Mouse (Mus musculus): ENCODE results near the gene Cacna1d. TPM values are rescaled to one million over a fixed set of nuclear protein-coding genes. Genes with fewer than 3 reads are reported as not detected.

Cacna1d gene
- polyA plus RNA-seq, 1 experiment from 2014 or later: 10.0 TPM

DNA sequence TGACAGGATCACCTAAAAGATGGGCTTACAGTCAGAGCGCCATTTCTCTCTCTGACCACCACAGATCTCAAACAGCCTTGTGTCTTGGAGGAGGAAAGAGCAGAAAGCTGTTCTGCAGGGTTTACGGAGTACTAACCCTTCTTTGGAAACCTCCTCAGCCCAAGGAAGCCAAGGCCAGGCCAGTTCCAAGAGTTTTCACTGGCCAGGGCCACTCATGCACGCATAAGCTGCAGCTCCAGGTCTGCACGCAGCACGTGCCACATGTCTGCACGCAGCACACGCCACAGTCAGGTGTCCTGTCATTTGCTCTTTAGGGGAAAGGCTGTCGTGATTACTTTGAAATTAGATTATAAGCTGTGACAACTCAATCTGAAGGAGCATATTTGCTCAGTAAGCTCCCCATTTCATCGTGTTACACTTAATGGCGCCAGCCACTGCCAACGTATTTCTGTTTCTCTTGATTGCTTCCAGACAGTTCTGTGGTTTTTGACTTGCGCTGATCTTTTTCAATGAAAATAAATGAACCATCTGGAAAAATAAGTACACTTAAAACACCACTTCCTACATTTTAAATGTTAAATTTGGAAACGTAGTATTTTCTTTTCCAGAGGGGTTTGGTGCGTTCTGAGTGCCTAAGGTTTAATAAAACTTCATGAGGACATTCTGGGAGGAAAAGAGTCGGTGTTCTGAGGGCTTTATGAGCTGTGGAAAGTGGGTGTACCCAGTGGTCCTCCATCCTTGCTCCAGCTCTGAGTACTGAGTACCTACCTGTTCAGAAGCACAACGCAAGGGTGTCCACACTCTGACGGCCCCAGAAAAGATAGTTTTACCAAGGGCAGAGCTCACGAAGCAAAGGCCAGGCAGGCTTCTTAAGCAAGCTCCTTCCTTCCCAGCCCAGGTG, 308.4 kb downstream of the Cacna1d start:
- Histone ChIP-seq H3K9me3 (replicated peaks) (no peaks in the 10 kb centered on the region), H3K36me3 (no peaks in the 10 kb centered on the region), H3K27ac (ENCODE audit: poor library complexity, severe bottlenecking) (no peak overlapping the region), H3K4me2 (no peak overlapping the region), H3K27me3 (replicated peaks) (no peaks in the 10 kb centered on the region), H3K4me3 (no peak overlapping the region), H3K9ac (no peak overlapping the region), H3K4me1 (replicated peaks) (peaks cover 6% of the 10 kb centered on the region)
- ATAC-seq (ENCODE audit: insufficient number of reproducible peaks, low FRiP score): no peak
- WGBS: 86% methylated on average over 18 of the region's 18 CpGs

DNA sequence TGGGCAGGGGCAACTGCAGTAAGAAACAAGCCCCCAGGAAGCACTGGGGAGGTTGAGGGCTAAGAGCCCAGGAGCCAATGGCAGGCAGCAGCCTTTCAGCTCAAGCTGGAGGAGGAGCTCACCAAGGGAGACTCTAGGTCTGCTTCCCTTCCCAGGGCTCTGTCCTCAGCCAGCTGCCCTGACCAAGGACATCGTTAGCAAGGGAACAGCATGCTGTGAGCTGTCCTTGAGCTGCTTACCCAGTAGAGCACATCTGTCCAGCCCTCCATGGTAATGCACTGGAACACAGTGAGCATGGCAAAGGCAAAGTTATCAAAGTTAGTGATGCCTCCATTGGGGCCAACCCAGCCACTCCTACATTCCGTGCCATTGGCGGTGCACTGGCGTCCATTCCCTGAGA, 312.9 kb downstream of the Cacna1d start:
- WGBS: 69% methylated on average over 4 of the region's 4 CpGs
- Histone ChIP-seq H3K27ac (ENCODE audit: poor library complexity, severe bottlenecking) (no peak overlapping the region), H3K36me3 (no peaks in the 10 kb centered on the region), H3K4me2 (no peak overlapping the region), H3K4me1 (replicated peaks) (peaks cover 8% of the 10 kb centered on the region), H3K9ac (no peak overlapping the region), H3K9me3 (replicated peaks) (no peaks in the 10 kb centered on the region), H3K27me3 (replicated peaks) (no peaks in the 10 kb centered on the region), H3K4me3 (no peak overlapping the region)
- no peak; the same call in 1 of the 2 replicates for ATAC-seq (ENCODE audit: insufficient number of reproducible peaks, low FRiP score)

DNA sequence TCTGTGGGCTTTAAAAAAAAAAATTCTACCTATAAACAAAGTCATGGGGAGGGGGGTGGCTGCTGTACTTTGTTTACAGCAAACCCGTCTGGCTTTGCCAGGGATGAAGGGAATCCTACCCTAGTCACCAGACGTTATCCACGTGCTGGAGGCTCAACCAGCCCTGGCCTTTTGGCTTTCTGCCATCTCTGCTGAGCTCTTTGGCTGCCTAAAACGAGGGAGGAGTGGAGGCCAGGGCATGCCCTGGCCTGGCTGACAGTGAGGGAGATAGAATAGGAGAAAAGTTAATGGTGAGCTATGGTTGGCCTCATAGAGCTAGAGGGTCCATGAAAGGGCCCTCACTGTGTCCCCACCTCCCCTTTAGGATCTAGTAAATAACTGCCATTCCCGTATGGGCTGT, 313.4 kb downstream of the Cacna1d start:
- Histone ChIP-seq H3K4me1 (replicated peaks) (peaks cover 8% of the 10 kb centered on the region), H3K27ac (ENCODE audit: poor library complexity, severe bottlenecking) (no peak overlapping the region)
- ATAC-seq (ENCODE audit: insufficient number of reproducible peaks, low FRiP score): 0 out of 2 replicates have a peak, but pooled peaks have one; percentile 22

DNA sequence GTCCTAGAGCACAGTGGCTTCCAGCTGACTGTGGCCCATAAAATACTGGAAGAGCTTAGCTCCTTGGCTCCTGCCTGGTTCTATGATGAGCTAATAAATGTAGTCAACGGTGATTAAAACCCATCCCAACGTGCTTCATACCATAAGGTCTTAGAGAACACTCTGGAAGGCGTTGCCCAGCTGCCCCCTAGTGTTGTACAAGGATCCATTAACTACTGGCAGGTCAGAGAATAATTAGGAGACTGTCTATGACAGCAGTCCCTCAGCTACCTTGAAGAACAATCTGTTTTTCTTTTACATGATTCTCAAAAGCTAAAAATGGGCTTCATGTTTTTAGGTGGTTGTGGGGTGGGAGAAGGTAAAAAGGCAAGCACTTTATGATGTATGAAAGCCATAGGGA, 315.9 kb downstream of the Cacna1d start:
- whole genome bisulfite sequencing: 75% methylated on average over 3 of the region's 3 CpGs
- ATAC-seq (ENCODE audit: insufficient number of reproducible peaks, low FRiP score): no peak

More for the DNA sequence above, 313.4 kb downstream of the Cacna1d start:
- Histone ChIP-seq H3K36me3 (no peaks in the 10 kb centered on the region), H3K9ac (no peak overlapping the region), H3K9me3 (replicated peaks) (no peaks in the 10 kb centered on the region), H3K27me3 (replicated peaks) (no peaks in the 10 kb centered on the region), H3K4me2 (no peak overlapping the region), H3K4me3 (no peak overlapping the region)
- WGBS: 19% methylated on average over 5 of the region's 5 CpGs

DNA sequence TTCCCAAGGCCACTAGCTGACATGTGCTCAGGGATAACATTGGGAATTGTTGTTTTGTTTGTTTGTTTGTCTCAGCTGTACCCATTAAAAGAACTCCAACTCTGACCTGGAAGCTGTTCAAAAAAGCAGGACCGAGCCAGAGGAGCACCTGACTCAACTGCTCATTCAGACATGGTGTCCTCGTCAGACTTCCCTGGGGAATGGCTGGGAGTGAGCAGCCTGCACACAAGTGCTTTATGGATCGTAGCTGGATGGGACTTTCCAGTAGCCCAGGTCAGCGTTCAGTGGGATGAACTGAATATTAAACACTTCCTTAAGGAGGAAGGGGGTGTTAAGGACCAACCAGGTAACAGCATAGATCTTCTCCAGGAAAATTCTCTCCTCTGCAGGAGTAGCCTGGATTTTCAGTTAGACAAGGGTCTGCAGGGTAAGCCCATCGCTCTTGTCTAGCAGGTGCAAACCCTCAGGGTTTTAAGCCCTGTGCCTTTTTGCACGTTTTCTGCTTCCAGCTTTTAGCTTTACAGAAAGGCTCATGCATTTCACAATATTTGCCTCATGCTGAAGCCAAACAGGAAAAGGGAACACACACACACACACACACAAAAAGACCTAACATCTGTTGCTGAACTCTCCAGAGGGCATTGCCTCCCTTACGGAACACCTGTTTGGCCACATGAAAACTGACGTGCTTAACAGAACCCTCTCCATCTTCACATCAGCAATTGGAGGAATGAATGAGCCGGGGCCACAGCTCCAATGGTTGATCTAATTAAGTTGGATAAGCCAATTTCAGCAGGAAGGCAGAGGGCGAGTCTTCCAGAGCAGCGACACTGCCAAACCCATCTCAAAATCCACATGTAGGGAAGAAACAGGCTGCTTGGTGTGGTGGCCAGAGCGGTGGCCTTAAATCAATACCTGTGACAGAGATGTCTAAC, 318.2 kb downstream of the Cacna1d start:
- no peak overlapping the region for H3K9ac ChIP-seq
- no peak overlapping the region for H3K27ac ChIP-seq (ENCODE audit: poor library complexity, severe bottlenecking)
- H3K4me1 ChIP-seq (replicated peaks): peaks cover 26% of the 10 kb centered on the region
- H3K4me2 ChIP-seq: no peak overlapping the region
- no peak overlapping the region for H3K4me3 ChIP-seq
- ATAC-seq (ENCODE audit: insufficient number of reproducible peaks, low FRiP score): no peak
- H3K9me3 ChIP-seq (replicated peaks): no peaks in the 10 kb centered on the region
- no peaks in the 10 kb centered on the region for H3K36me3 ChIP-seq
- H3K27me3 ChIP-seq (replicated peaks): no peaks in the 10 kb centered on the region
- 80% methylated on average over 12 of the region's 12 CpGs for WGBS

More for the DNA sequence above, 315.9 kb downstream of the Cacna1d start:
- no peak overlapping the region for H3K27ac ChIP-seq (ENCODE audit: poor library complexity, severe bottlenecking)
- H3K36me3 ChIP-seq: no peaks in the 10 kb centered on the region
- H3K4me2 ChIP-seq: no peak overlapping the region
- peaks cover 10% of the 10 kb centered on the region for H3K4me1 ChIP-seq (replicated peaks)
- no peaks in the 10 kb centered on the region for H3K27me3 ChIP-seq (replicated peaks)
- no peaks in the 10 kb centered on the region for H3K9me3 ChIP-seq (replicated peaks)
- H3K9ac ChIP-seq: no peak overlapping the region
- H3K4me3 ChIP-seq: no peak overlapping the region

DNA sequence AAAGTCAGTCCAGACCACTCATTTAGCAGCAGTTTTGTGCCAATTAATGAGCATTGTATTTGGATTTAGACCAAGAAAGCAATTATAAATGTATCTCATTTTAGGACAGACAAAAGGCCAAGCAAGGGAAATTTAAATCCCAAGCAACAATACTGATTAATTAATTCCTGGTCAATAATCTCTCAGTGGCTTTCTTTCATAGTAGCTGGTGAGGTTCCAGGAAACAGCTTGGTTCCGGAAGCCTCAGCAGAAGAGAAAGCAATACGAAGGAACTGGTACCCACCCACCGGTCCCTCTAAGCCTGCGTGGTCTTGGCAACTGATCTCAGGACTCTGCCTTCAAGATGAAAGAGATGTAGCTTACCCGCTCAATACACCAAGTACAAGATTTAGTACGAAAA, 319.7 kb downstream of the Cacna1d start:
- Histone ChIP-seq H3K4me1 (replicated peaks) (peaks cover 23% of the 10 kb centered on the region), H3K9ac (no peak overlapping the region), H3K27me3 (replicated peaks) (no peaks in the 10 kb centered on the region), H3K27ac (ENCODE audit: poor library complexity, severe bottlenecking) (no peak overlapping the region), H3K36me3 (no peaks in the 10 kb centered on the region), H3K4me3 (no peak overlapping the region), H3K9me3 (replicated peaks) (no peaks in the 10 kb centered on the region), H3K4me2 (no peak overlapping the region)
- no peak for ATAC-seq (ENCODE audit: insufficient number of reproducible peaks, low FRiP score)
- 90% methylated on average over 6 of the region's 6 CpGs for WGBS

DNA sequence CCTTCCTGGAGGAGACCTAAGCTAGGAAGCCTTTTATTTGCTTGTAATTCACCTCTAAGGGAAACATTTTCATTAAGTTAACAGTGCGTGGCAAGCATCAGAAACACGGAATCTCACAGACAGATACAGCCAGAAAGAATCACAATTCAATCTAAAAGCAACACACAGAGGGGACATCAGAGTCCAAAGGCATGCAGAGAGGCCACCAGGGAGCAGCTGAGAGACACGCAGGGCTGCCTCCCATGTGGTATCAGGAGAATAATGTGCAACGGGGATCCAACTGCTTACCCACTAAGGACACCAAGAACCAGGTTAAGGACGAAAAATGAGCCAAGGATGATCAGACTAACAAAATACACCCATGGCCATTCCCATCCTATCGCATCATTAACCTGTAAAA, 320.2 kb downstream of the Cacna1d start:
- no peak for ATAC-seq (ENCODE audit: insufficient number of reproducible peaks, low FRiP score)
- H3K36me3 ChIP-seq: no peaks in the 10 kb centered on the region
- no peak overlapping the region for H3K9ac ChIP-seq
- no peak overlapping the region for H3K27ac ChIP-seq (ENCODE audit: poor library complexity, severe bottlenecking)
- 63% methylated on average over 6 of the region's 6 CpGs for WGBS
- H3K4me1 ChIP-seq (replicated peaks): peaks cover 23% of the 10 kb centered on the region
- H3K4me2 ChIP-seq: no peak overlapping the region
- H3K27me3 ChIP-seq (replicated peaks): no peaks in the 10 kb centered on the region
- H3K9me3 ChIP-seq (replicated peaks): no peaks in the 10 kb centered on the region
- H3K4me3 ChIP-seq: no peak overlapping the region

DNA sequence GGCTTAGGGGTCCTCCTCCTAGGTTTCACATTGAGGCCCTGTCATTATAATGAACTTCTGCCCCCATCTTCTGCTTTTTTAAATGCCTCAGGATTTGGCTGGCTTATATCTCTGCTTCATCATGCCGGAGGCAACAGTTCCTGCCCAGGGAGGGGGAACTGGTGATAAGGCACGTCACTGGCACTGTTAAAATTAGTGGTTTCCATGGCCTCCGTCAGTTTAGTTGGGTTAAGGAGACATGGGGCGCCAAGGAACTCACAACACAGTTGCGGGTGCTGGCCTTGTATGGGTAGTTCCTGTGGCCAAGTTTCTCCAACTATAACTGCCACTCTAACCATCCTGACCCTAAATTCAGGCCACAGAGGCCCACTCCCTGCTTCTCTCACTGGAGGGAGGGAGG, 321.8 kb downstream of the Cacna1d start:
- WGBS: 23% methylated on average over 5 of the region's 5 CpGs

DNA sequence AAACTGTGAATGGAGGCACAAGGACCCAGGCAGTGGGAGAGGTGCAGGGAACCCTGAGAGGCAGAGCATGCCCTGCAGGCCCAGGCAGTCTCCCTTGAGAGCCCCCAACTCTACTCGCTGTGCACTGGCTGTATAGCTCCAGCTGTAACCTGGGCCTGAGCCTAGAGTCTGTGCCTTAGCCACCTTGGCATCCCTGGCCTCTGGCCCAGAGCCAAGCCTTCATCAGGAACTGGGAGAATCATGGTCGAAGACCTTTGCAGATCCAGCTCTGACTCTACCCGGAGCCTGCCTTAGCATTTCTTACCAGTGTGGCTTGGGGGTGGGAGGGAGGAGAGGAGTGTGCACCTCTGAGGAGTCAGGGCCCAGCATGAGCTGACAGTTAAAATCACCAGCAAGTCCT, 322.4 kb downstream of the Cacna1d start:
- Histone ChIP-seq H3K27me3 (replicated peaks) (no peaks in the 10 kb centered on the region), H3K27ac (ENCODE audit: poor library complexity, severe bottlenecking) (no peak overlapping the region), H3K4me3 (no peak overlapping the region), H3K9ac (no peak overlapping the region), H3K4me2 (no peak overlapping the region), H3K4me1 (replicated peaks) (peaks cover 27% of the 10 kb centered on the region), H3K9me3 (replicated peaks) (no peaks in the 10 kb centered on the region), H3K36me3 (no peaks in the 10 kb centered on the region)
- WGBS: 40% methylated on average over 3 of the region's 3 CpGs
- no peak for ATAC-seq (ENCODE audit: insufficient number of reproducible peaks, low FRiP score)

More for the DNA sequence above, 321.8 kb downstream of the Cacna1d start:
- no peaks in the 10 kb centered on the region for H3K27me3 ChIP-seq (replicated peaks)
- H3K4me1 ChIP-seq (replicated peaks): peaks cover 24% of the 10 kb centered on the region
- no peak for ATAC-seq (ENCODE audit: insufficient number of reproducible peaks, low FRiP score)
- no peak overlapping the region for H3K4me2 ChIP-seq
- H3K4me3 ChIP-seq: no peak overlapping the region
- no peak overlapping the region for H3K9ac ChIP-seq
- no peaks in the 10 kb centered on the region for H3K9me3 ChIP-seq (replicated peaks)
- no peak overlapping the region for H3K27ac ChIP-seq (ENCODE audit: poor library complexity, severe bottlenecking)
- H3K36me3 ChIP-seq: no peaks in the 10 kb centered on the region

DNA sequence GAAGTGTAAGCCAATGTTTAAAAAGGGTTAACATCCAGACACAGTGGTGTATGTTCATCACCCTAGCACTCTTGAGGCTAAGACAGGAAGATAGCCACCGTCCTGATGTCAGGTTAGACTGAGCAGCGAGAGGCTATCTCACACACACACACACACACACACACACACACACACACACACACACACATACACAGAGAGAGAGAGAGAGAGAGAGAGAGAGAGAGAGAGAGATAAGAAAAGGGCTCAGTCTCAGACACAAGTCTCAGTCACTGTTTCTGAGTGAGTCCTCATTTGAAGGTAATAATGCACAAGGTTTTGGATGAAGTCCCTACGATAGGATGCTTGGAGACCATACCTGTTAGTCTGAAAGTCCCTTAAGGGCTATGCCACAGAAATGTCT, 322.9 kb downstream of the Cacna1d start:
- Histone ChIP-seq H3K4me3 (no peak overlapping the region), H3K4me2 (no peak overlapping the region), H3K9ac (no peak overlapping the region), H3K9me3 (replicated peaks) (no peaks in the 10 kb centered on the region), H3K27me3 (replicated peaks) (no peaks in the 10 kb centered on the region), H3K36me3 (no peaks in the 10 kb centered on the region), H3K27ac (ENCODE audit: poor library complexity, severe bottlenecking) (no peak overlapping the region), H3K4me1 (replicated peaks) (peaks cover 27% of the 10 kb centered on the region)
- 45% methylated on average over 3 of the region's 3 CpGs for WGBS
- ATAC-seq (ENCODE audit: insufficient number of reproducible peaks, low FRiP score): no peak

DNA sequence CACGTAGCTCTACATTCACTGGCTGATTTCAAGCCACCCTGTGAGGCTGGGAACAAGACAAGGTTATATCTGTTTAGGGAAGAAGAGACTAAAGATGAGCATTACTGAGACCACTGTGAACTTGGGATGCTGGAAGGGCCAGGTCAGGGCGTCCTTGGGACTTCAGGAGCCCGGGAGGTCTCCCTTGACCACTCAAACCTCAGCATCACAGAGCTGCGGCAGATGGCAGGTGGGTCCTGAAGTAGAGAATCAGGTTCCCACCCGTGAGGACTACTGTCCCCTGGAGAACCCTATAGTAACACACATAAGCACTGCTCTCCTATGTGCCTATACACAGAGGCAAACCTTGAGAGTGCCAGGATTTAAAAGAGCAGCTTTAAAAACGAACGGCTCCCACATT, 323.6 kb downstream of the Cacna1d start:
- H3K4me1 ChIP-seq (replicated peaks): peaks cover 27% of the 10 kb centered on the region
- no peaks in the 10 kb centered on the region for H3K36me3 ChIP-seq
- ATAC-seq (ENCODE audit: insufficient number of reproducible peaks, low FRiP score): no peak
- H3K4me3 ChIP-seq: no peak overlapping the region
- no peaks in the 10 kb centered on the region for H3K27me3 ChIP-seq (replicated peaks)
- 87% methylated on average over 7 of the region's 7 CpGs for WGBS
- no peak overlapping the region for H3K4me2 ChIP-seq
- no peak overlapping the region for H3K27ac ChIP-seq (ENCODE audit: poor library complexity, severe bottlenecking)
- no peaks in the 10 kb centered on the region for H3K9me3 ChIP-seq (replicated peaks)
- no peak overlapping the region for H3K9ac ChIP-seq

Data from heart, embryonic 12.5 days (tissue).